Mouse (Mus musculus) CD8-positive naive resting alpha-beta T cell, adult 2 months (primary cell): ENCODE results near the gene Tcirg1.

ENCODE experiments used
- DNase-seq, 2 experiments: peaks; one replicate each; pipeline ENCODE4 v3.0.0; 2022; ENCODE audit warnings: low read depth in 2 of 2, low spot score in 2 of 2

Tcirg1 gene

GRCm38 (mm10) chr19:3902966-3903365 lies 4.0 kb downstream of the Tcirg1 start:
- DNase-seq, result no peak

DNA sequence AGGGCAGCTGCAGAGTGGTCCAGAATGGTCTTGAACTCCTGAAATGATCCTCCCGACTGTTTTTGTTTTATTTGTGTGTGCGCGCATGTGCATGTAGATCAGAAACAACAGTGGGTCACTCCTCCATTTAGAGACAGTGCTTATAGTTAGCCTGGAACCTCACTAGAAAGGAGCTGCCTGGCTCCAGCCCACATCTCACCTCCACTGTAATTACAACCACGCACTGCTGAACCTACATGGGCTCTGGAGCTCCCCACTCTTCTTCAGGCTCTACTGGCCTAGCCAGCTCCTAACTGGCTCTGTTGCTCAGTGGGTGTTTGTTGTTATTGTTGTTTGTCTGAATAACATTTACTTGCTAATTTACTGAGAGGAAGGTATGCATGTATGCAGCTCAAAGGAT lies 7.3 kb downstream of the Tcirg1 start:
- no peak for DNase-seq

GRCm38 (mm10) chr19:3898952-3899351 lies 8.0 kb downstream of the Tcirg1 start:
- no peak for DNase-seq

GRCm38 (mm10) chr19:3897557-3897956 lies 9.4 kb downstream of the Tcirg1 start:
- DNase-seq, result no peak

- no peak for DNase-seq
Measured at GRCm38 (mm10) chr19:3896208-3896607, 10.7 kb downstream of the Tcirg1 start.

- DNase-seq, result no peak
Measured at GRCm38 (mm10) chr19:3895171-3895631, 11.7 kb downstream of the Tcirg1 start.

- no peak for DNase-seq
Measured at GRCm38 (mm10) chr19:3894294-3894693, 12.6 kb downstream of the Tcirg1 start.

DNA sequence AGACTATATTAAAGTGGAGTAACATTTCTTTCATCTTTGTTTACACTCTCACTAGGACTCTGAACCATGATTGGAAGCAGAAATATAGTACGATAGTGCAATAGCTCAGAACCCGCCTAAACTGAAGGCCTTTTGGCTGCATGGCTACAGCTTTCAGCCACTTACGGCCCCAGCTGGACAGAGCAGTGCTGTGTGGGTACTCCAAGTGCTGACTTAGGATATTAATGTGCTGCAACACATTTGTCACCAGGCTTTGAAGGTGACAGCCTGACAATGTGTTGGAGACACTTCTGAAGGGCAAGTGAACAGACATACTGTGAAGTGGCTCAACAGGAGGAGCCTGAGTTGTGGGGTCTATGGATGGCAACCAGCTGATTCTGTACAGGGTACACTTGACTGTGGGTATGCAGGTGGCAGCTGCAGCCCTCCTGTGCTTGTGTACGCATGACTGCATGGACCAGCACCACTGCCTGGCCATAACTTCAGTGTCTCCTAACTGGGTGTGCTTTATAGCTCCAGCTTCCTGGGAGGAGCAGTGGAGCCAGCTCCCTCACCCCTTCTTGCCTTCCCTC lies 13.3 kb downstream of the Tcirg1 start:
- DNase-seq, result no peak

DNA sequence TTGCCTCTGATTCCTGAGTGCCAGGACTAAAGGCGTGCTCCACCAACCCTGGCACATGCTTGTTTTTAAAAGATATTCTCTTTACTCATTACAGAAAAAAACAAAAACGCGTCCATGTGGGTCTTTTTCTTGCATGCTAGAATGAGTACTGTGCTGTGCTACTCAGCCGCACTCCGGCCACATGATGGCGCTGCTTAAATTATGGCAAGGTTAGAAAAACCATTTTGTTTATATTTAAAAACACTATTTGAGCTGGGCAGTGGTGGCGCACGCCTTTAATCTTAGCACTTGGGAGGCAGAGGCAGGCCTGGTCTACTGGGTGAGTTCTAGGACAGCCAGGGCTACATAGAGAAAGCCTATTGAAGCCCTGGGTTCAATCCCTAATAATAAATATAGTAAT lies 16.8 kb downstream of the Tcirg1 start:
- no peak for DNase-seq

- no peak for DNase-seq
Measured at GRCm38 (mm10) chr19:3889096-3889495, 17.8 kb downstream of the Tcirg1 start.

- DNase-seq, result no peak
Measured at GRCm38 (mm10) chr19:3884325-3884990, 22.5 kb downstream of the Tcirg1 start.

GRCm38 (mm10) chr19:3882214-3882613 lies 24.7 kb downstream of the Tcirg1 start:
- no peak for DNase-seq

GRCm38 (mm10) chr19:3880054-3880848 lies 26.7 kb downstream of the Tcirg1 start:
- DNase-seq, result no peak

GRCm38 (mm10) chr19:3875045-3875444 lies 31.9 kb downstream of the Tcirg1 start:
- no peak for DNase-seq

DNA sequence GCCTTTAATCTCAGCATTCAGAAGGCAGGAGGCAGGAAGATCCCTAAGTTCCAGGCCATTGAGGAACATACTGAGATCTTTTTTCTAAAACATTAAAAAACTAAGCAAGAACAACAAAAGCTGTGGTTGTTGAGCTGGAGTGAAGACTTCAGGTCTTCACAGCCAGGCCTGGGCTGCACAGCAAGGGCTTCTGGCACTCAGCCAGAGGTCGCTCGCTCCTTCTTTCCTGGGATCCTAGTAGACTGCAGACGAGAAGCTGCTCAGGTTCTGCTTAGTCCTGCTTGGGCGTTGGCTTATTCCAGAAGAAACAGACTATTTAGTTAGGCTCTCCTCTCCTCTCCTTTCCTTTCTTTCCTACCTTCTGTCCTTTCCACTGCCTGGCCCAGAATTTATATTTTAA lies 34.6 kb downstream of the Tcirg1 start:
- no peak for DNase-seq

DNA sequence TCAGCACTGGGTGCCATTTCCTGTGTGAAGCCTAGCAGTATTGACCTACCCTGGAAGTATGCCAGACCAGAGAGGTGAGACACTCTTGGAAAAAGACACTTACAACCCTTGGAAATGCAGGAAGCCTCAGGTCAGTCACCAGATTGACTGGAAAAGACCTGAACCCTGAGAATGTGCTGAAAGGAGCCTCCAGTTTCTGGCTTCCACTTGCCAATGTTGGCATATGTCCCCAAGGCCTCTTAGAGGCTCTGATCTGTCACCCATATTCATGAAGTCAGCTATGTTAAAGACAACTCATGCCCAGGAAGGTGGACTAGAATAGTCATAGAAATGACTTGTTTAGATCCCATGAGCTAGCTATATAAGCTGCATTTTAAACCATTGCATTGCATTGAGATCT lies 35.5 kb downstream of the Tcirg1 start:
- DNase-seq, result no peak

DNA sequence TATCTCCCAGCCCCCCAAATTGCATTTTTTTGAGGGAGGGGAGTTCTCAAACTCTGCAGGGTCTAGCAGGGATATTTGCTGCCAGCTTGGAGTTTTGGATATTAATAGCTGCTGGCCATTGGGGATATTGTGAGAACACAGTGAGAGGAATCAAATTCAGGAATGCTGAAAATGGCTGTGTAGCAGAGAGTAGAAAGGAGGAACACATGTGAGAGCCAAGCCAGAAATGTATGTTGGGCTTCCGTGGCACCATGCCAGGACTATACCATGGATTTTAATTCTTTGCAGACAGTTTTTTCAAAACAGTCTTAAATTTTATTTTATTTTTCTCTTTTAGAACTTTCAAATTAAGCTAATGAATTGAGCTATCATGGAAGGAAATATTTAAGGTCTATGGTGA lies 38.6 kb downstream of the Tcirg1 start:
- DNase-seq, result no peak

GRCm38 (mm10) chr19:3864960-3865359 lies 42.0 kb downstream of the Tcirg1 start:
- DNase-seq, result peak in 1 of 2 experiments; percentile 15

GRCm38 (mm10) chr19:3862713-3863112 lies 44.2 kb downstream of the Tcirg1 start:
- no peak for DNase-seq

- no peak for DNase-seq
Measured at GRCm38 (mm10) chr19:3857220-3857619, 49.7 kb downstream of the Tcirg1 start.

- DNase-seq, result no peak
Measured at GRCm38 (mm10) chr19:3855601-3856000, 51.3 kb downstream of the Tcirg1 start.

GRCm38 (mm10) chr19:3855091-3855490 lies 51.8 kb downstream of the Tcirg1 start:
- DNase-seq, result peak in 1 of 2 experiments; percentile 6
